Mouse (Mus musculus): ENCODE measurements around the gene Sebox.
A peak's percentile ranks its signal among the peaks of the same experiment; 100 is the strongest.

Gene Sebox

DNA sequence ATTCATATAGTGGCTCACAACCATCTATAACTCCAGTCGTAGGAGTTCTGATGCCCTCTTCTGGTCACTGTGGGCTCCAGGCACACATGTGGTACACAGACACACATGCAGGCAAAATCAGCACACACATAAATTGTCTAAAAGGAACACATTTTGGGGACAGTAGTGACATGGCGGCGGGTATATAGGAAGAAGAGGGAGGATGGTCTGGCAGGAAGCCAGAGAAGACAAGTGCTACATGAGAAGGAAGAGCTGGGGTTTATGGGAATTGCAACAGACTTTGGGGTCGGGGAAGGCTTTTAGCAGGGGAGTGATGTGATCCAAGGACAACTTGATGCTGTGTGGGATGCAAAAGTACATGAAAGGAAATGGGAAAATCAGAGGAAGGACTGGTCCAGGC lies 31.3 kb downstream of the Sebox start:
- DNase-seq (ENCODE audit: low read depth, low spot score): no peak

DNA sequence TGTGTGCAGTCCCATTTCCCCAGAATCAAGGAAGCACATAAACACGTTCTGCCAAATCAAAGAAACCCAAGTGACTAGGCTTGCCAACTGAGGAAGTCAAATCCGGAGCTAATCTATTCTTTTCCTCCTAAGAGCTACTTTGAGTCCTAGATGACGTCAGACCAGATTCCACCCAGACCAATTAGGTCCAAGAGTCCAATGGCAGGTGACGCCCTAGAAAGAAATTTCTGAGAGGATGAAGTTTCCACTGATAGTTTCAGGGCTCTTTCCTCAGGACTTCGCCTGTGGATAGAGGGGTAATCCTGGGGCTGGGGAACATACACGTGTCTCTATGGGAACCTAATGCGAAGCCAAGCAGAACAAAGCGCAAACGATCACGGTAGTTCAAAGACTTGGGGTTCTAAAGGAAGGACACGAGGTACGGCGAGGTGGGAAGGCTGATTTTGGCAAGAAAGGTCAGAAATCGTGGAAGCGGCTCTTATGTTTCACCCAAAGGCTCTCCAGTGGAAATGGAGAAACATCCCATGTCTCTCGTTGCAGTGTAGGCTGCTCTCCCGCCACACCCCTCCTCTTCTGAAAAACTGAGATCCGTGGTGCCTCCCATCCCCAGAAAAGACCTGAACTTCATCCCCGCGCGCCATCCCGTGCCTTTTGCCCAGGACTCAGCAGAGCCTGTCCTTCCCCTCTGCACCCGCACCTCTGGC lies 32.3 kb downstream of the Sebox start:
- DNase-seq (ENCODE audit: low read depth, low spot score): peak; percentile 87

DNA sequence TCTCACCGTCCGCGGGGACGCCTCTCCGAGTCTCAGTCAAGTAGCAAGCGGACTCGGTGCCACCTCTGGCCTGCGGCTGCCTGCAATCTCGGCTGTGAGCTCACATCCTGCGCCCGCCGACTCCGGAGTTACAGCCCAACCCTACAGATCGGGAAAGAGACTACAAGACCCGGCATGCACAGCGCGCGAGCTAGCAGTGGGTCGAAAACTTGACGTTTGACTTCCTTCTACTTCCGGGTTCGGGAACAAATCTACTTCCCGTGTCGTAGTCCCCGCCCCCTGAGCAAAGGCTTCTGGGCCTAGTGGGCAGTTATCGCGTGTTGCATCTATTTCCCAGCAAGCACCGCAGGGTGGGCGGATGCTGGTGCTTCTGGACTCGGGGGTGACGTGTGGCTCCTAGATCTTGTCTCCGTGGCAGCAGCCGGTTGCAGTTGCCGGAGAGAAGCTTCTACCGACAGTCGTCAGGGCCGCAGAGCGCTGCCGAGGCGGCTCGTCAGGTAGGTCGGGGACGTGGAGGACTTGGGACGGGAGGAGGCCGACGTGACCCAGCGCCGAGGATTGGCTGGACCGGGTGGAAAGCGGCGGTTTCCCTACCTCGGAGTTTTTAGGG lies 32.9 kb downstream of the Sebox start, which contains the start of the genes Tnfaip1 and Ift20:
Gene Tnfaip1, minus strand, starts transcription at position 253 of the 610 bp plus-strand sequence.
Gene Ift20, plus strand, starts transcription at position 282 of the 610 bp plus-strand sequence.
- peak; percentile 100 for DNase-seq (ENCODE audit: low read depth, low spot score)

DNA sequence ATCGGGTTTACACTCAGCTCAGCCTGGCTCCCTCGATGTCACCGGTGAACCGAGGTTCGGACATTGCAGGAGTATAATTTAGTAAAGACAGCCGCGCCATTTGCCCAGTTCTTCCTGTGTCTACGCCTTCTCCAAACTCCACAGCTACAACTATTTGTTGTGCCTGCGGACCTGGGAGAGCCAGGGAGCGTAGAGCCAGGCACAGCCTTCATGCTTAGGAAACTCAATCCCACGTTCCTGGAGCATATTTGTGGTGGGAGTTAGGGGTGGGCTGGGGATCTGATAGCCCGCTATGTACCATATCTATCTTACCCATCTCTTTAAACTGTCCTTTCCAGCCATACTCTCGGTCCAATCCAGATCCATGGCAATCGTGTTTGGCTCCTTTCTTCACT lies 33.4 kb downstream of the Sebox start:
- peak; percentile 28 for DNase-seq (ENCODE audit: low read depth, low spot score)

DNA sequence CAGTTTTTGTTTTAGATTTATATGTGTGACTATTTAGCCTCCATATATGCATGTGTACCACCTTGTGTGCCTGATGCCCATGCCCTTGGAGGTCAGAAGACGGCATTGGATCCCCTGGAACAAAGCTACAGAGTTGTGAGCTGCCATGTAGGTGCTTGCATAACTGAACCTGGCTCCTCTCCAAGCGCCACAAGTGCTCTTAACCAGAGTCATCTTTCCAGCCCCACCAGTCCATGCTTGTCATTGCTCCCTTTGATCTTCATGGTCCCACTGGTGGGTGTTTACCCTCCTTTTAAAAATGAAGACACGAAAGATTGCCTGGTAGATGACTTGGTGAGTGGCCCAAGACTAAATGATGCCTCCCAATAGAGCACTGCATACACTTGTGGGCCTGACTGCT lies 37.1 kb downstream of the Sebox start:
- DNase-seq (ENCODE audit: low read depth, low spot score): no peak

DNA sequence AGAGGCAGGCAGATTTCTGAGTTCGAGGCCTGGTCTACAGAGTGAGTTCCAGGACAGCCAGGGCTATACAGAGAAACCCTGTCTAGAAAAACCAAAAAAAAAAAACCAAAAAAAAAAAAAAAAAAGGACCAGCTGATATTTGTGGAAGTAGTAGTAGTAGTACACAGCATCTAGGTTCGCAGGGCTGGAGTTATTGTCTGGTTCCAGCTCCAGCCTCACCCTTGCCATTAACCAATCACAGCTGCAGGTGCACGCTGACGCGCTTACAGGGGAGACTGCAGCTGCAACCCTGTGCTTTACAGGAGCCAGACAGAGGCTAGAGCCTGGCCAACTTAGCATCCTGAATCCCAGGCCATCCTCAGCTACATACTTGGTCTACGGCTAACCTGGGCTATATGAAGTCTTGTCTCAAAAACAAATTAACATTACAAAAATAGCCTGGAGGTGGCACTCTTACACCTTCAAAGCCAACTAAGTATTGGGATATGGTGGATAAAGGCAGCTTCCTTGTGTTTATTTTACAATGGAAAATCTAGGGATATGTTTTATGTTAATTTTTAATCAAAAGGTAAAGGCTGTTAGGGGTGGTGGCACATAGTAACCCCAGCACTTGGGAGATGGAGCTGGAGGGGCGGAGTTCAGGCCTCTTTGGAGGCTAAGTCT lies 41.3 kb downstream of the Sebox start:
- DNase-seq (ENCODE audit: low read depth, low spot score): peak; percentile 36

DNA sequence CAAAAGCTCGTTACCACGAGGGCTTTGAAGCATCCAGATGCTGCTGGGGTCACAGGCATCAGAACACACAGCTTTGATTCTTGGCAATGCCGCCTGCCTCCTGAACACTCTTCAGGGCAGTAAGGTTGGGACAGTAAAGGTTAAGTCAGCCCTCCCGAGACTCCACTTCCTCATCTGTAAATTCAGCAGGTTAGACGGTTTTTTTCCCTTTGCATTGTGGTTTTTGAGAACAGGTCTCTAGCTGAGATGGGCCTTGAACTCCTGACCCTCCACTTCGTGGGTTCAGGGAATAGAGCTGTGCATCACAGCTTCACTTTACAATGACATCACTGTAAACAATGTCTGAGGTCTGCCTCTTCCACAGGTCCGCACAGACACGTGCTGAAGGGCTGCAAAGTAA lies 41.9 kb downstream of the Sebox start:
- no peak for DNase-seq (ENCODE audit: low read depth, low spot score)

DNA sequence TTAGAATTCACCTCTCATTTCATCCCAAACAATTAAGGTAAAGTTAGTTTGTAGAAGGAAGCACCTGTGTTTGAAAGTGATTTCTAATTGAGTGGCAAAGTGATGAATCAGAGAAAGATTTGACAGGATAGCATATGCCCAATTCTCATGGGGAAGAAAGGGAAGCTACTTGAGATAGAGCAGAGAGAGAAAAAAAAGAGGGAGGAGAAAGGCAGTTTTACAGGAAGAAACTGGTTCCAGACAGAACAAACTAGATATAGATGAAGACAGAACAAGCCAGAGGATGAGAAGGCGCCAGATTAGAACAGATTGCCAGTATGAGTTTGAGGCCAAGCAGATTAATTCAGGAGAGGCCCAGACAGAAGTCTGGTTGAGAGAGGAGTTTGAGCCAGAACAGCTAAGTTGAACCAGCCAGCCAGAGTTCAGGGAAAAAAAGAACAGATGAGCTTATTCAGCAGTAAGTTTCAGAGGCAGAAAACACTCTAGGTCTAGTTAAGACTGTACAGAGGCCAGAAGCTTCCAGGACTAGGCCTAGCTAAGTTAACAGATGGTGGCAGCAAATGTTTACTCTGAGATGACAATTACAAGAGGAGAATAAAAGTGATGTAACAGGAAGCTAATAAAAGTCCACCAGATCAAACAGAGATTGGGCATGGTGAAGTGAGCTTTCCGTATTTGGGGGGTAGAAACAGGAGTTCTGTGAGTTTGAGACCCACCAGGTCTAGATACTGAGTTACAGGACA lies 44.6 kb downstream of the Sebox start:
- DNase-seq (ENCODE audit: low read depth, low spot score): peak; percentile 25

DNA sequence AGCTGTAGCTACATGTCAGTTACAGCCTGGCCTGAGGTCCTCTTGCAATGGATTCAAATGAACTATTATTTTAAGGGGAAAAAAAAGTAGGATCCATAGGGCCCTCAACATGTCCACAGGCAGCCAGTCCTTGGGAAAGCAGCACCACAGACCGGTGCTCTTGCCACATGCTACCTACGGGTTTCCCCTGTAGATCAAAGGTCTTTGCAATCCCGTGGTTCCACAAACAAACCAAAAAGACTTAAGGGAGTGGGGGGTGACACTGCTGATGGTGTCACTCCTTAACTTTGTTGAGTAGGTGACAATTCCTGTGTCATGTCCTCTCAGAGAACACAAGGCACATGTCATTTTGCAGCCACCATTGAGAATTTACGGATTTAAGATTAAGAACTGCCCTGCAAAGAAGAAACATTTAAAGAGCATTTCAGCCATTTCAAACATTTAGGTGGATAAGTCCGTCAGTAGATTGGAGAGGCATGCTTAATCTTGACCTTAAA lies 46.3 kb downstream of the Sebox start:
- peak; percentile 18 for DNase-seq (ENCODE audit: low read depth, low spot score)

DNA sequence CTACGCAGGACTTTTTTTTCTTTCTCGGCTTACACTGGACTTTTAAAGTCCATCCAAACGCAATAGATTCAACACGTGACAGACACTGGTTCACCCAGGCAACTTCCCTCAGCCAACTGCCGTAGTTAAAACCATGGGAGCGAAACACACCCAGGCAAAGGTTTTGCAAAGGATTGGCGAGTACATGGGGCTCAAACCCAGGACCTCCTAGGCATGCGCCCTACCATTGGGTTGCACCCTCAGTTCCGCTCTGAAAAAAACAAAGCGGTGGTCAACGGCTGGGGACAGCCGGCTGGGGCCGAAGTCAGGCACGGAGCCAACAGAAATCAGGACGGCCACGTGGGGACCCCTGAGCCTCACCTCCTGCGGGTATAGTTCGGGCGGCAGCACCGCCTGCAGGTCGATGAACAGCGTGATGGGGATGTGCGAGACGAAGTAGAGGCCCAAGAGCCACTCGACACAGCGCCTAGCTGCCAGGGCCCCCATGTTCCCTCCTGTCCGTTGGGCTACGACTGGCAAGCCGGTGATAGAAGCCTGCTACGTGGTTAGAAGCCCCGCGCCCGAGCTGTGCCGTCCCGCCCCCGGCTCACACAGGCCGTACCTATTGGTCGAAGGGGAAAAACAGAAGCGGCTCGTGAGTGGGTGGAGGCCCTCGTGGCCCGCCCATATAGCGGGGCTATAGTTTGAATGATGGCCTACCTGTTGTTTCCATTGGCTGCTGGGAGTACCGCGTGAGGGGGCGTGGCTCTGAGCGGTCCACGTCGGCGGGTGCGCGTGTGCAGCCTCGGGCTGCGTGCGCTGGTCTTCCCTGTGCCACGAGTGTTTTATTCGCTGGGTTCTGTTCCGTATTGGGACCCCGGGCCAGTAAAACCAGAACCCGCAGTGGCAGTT lies 47.2 kb downstream of the Sebox start, which contains the start of gene Tmem97:
Gene Tmem97, minus strand, starts transcription at position 610 of the 891 bp plus-strand sequence.
- DNase-seq (ENCODE audit: low read depth, low spot score): peak; percentile 98

DNA sequence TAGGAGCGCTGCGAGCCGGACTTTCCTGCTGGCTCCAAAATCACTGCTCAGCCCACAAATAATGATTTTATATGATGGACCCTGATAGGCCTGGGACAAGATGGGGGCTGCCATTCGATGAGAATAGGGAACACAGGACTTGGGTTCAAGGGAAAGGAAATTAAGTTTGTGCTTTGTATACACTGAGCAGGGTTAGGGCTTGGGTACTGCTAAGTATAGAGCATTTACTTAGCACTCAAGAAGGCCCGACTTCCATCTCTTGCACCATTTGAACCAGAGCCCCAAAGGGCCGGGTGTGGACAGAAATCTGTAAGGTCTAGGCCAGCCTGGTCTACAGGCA lies 47.8 kb downstream of the Sebox start:
- DNase-seq (ENCODE audit: low read depth, low spot score): no peak
